Mouse (Mus musculus) frontal cortex, postnatal 14 days (tissue): ENCODE measurements around the gene Rassf10.
"Not testable (repeated sequence)": the region's sequence is repeated elsewhere in the genome, so short reads cannot be mapped to it uniquely, and the experiment has no call there.

Experiments
- DNase-seq, 2 experiments: peaks; one replicate each; pipeline ENCODE4 v3.0.0; 2022; ENCODE audit warnings: low spot score in 2 of 2

Rassf10 gene

DNA sequence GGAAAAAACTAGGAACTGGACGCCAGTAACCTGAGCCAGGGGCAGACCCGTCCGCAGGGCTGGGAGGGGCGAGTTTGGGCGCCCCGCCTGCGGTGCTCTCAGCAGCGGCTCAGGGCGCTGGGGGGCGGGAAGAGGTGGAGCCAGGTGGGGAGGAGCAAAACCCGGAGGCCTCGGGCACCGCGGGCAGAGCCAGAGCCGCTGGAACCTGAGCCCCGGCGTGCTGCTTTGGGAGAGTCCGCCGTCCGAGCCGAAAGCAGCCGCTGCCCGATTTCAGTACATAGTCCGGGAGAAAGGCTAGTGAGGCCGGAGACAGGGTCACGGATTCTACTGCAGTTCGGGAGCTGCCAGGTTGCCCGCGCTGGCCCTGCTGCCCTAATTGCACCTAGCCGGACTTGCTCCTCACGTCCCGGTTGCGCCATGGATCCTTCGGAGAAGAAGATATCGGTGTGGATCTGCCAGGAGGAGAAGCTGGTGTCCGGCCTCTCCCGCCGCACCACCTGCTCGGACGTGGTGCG lies at the start of gene Rassf10:
Gene Rassf10 (plus strand): TSS at position 186 of the 515 bp plus-strand sequence.
- DNase-seq, result peak; percentile 38 to 40

DNA sequence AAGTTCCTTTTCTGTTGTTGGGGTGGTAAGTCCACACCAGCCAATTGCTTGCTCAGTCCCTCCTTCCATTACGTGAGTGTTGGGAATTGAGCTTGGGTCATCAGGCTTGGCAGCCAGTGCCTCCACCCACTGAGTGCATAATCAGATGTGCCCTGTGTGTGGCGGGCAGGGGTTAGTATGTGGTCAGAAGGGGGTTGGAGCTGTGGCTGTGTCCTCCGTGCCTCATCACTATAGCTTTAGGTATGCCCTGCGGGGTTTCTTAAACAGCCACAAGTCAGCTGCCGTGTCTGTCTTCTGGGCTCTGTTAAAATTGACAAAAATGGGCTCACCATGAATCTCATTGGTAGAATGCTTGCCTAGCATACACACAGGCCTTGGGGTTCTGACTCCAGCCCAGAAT lies 46.9 kb upstream of the Rassf10 start:
- DNase-seq, result no peak

DNA sequence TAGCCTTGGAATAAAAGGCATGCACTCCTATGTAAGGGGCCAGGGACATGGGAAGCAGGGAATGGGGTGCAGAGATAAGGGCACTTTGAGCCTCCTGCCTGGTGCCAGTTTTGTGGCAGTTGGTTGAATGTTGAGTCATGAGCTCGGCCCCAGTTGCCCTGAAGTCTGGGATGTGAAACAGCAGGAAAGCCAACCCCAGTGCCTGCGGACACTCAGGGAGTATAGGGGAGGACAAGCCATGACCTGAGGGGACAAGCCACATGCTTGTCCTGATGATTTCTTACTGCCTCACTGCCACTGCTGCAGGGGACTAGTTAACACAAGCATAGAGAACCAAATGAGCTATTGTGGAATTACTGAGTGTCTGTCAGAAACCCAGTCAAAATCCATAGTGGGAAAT lies 46.3 kb upstream of the Rassf10 start:
- DNase-seq, result no peak

DNA sequence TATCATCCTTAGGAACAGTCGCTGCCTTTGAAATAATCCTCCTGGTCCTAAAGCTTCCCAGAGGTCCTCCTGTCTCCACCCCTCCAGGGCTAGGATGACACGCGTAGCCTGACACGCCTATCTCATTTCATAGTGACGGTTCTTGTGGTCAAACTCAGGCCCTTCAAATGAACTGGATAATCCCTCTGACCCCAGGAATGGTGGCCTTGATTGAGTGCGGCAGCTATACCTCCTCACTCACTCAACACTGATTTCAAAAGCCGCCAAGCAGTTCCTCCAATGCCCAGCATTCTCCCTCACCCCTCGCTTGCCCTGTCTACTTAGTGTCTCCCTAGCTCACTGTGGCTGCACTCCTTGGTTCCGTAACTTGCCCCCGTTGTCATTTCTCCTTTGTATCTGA lies 44.6 kb upstream of the Rassf10 start:
- DNase-seq, result no peak

DNA sequence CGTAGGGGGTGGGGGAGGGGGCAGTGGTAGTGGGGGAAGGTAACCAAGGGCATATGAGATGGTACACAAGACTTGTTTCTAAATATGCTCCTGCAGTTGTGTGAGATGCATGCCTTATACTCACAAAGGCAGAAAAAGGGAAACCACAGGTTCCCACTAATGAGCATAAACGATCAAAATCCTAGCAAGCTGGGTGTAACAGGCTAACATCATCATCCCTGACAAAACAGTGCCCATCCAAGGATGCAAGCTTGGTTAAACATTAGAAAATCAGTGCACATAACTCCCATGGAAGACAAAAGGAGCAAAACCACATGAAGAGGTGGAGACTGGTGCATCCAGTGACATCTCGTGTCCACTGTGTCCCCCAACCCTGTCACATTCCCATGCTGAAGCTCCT lies 40.8 kb upstream of the Rassf10 start:
- no peak for DNase-seq

DNA sequence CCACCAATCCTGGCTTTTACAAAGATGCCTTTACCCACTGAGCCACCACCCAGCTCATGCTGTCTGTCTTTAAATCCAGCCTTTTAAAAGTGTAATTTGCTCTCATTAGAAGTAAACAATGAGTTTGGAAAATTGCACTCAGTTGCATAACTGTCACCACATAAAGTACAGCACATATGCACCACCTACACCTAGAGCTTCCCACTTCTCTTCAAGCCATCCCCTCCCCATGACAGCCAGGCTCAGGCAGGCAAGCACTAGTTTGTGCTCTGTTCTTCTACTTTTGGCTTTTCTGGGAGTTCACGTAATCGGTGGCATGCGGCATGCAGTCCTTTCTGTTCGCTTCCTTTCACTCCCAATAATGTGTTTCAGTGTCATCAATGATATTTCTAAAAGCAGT lies 38.2 kb upstream of the Rassf10 start:
- no peak for DNase-seq

DNA sequence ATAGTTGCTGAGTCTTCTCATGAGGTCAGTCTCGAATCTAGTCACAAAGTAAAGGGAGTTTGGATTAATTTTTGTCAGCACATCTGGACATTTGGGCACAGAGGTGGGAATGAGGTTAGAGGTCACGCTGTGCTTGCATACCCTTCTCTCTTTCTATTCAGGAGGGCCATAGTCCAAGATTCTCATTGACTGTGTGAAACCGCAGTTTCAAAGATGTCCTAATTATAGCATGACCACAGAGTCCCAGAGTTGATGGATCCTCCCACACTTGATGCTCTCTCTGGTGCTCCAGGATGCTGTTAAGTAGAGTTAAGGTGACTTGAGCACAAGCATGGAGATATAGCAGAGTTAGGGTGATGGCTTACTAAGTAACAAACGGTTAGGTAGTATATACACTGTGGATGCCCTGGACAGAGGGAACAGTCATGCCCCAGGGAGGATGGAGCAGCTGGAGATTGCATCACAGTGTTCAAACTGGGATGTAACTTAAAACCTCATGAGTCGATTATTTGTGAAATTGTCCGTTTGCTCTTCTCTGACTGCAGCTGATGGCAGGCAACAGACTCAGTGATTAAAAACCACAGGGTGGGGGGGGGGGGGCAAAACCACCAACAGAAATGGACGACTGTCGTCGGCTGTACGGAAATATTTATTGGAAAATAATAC lies 36.0 kb upstream of the Rassf10 start:
- DNase-seq, result no peak

DNA sequence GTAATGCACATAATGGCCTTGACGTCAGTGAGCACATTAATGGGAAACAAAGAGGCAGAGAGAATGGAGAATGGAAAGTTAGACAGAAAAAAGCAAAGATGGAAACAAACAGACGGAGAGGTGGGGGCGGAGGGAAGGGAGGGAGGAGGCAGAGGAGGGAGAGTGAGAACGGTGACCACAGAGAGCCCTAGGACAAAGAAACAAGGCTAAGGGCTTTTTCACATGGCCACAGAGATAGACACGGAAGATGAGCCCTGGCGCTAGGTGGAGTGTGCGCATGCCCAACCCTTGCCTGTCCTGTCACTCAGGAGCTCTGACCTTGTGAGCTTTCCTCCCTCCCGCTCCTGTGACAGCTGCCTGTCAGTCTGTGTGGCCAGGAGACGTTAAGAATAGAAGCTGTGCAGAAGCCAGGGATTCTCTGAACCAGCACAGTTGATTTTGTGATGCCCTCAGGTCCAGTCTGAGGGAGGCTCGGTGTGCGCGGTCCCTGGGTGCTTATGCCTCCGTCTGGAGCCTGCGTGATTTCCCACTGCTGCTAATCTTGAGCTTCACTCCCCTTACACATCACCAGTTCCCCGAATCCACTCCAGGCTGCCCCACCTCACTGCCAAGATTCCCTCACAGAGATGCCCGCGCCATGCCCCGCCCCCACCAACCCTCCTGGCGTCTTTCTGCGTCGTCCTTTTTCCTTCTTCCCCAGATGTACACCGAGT lies 35.3 kb upstream of the Rassf10 start:
- no peak for DNase-seq

DNA sequence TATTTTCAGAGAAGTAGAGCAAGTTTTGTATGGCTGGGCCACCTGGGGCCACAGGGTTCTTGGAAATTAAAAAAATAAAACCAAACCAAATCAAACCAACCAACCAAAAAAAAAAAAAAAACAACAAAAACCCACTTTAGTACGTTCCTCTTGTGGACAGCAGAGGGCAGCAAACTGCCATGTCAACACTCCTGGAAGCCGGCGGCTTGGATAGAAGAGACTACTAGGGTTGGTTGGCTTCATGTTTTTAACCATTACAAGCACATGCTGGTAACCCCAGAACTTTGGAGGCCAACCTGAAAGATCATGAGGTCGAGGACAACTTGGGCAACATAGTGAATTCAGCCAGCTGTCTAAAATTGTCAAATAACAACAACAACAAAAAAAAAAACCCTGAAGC lies 33.9 kb upstream of the Rassf10 start:
- DNase-seq, result peak in 1 of 2 experiments; percentile 39

DNA sequence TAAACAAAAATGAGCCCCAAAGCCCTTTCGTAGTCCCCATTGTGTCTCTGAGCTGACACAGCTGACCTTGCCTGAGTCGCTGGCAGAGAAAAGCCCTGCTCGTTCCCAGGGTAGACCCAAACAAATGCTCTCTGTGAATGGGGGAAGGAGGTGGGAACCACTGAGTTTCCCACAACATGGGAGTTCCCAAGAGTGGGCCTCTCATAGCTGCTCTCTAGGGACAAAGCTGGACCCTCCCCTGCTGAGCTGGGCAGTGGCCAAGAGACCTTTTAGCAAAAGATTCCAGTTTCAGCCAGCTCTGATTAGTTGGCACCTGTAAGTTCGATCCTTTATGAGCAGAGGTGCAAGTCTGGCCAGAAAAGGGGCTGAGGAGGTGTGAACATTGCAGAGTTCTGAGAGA lies 31.0 kb upstream of the Rassf10 start:
- no peak for DNase-seq

DNA sequence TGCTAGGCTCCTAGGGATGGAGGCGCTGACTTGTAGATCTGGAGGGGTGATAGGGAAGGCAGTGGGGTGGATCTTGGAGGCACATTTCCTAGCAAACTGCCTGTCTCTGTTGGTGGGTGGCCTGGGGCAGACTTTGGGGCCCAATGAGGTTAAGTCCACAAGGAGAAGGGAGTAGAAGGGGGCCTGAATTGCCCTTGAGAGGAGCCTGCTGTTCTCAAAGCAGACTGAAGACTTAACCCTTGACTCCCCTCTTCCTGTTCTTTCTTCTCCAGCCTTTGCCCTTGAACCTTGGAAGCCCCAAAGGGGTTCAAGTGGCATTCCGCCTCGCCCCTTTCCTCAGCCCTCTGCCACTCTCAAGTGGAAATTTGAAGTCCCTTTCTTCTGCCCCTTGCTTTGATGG lies 30.1 kb upstream of the Rassf10 start:
- no peak for DNase-seq

DNA sequence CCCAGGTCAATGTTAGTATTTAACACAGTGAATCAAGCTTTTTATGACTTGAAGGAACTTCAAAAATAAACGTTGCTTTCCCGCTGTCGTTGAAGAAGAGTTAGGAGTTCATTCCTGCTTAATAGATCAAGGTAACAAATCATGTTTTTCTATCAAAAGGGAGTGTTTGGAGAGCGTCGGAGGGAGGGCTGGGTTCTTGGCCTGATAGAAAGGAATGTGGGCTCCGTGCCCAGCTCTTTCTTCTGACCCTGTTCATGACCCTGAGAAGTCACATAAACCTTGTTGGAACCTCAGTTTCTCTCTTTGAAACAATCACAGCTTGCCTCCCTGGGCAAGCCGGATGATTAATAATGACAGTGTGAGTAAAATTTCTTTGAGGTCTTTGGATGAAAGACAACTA lies 23.1 kb upstream of the Rassf10 start:
- DNase-seq, result no peak

DNA sequence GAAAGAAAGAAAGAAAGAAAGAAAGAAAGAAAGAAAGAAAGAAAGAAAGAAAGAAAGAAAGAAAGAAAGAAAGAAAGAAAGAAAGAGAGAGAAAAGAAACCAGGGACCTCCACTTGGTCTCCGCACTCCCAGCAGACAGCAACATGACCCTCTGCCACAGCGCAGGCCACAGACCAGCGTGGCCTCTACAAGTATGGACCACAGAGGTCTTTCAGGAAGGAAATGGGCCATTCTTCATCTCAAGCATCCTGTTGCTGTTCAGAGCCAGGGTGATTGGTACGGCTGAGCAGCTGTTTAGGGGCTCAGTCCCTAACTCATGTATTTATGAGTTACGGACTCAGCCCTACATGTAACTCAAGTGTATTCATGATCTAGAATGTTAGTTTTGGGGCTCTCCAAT lies 17.9 kb upstream of the Rassf10 start:
- DNase-seq, result not testable (repeated sequence)

DNA sequence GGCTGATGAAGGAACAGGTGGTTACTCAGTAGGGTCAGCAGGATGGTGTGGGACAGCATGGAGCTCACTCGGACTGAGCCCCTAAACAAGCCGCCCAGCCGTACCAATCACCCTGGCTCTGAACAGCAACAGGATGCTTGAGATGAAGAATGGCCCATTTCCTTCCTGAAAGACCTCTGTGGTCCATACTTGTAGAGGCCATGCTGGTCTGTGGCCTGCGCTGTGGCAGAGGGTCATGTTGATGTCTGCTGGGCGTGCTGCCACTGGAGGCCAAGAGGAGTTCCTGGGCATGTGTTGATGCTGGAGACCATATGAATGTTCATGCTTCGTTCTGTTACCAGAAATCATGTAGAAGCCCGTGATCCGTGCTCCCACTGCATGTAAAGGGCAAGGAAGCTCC lies 16.7 kb upstream of the Rassf10 start:
- DNase-seq, result no peak

DNA sequence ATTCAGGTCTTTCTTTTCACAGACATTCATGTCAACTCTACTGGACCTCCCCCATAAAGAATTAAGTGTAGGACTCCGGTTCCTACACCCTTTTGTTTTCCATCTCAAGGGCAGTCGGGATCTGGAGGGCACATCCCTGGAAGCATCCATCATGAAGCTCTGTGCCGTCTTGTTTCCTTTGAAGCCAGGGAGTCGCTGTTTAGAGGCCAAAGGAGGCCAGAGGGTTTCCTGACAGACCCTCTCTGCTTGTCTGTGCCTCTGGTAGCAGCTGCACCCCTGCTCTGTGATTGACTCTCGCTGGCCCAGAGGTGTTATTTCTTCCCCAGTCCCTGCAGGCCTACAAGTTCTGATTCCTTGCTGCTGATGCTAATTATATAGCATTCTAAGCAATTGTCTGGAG lies 14.8 kb upstream of the Rassf10 start:
- no peak for DNase-seq

DNA sequence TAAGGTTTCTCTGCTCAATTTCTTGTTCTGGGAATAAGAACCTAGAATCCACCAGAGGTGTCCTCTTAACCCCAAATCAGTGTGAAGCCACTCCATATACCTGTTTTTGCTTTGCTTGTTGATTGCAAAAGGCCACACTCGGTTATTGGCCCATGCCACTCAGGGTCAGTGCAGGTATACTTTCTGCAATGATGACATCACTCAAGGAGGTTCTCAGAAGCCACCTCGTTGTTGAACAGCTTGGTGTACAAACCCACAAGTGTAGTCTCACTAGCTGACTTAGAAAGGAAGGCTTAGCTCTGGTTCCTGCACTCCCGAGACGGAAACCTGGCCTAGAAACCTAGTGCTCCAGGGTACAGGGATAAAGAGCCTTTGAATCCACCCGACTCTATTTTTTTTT lies 11.2 kb upstream of the Rassf10 start:
- no peak for DNase-seq

DNA sequence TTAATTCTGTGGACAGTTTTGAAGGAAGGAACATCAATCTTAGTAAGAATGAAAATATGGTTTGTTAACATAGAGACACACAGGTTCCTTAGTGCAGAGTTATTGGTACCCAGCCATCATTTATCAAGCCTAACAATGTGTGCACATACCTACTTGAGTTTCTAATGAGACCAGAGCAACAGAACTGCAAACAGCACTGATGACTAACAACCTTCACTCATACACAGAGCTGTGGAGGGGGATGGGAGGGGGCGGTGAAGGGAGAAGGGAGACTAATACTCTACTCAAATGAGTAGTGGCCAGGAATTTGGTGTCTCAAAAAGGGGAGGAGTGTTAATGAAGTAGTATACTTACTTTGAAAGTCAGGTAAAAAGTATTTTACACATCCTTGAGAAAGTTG lies 10.7 kb upstream of the Rassf10 start:
- no peak for DNase-seq

DNA sequence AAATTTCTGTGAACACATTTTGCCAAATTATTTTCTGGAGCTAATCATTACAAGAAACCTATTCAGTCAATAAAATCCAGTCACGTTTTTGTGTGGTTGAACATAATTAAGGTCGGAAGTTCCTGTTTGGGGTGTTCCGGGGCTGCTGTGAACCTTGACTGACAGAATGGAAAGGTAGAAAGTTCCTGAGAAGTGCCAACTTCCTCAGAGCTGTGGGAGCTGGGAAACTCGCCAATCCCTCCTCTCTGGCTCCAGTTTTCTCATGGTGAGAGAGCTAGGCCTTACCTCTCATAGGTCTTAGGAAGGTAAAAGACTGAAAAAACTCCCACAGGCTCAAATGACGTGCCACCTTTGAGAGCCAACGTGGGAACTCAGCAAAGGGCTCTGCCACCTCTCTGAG lies 7.1 kb upstream of the Rassf10 start:
- DNase-seq, result no peak

DNA sequence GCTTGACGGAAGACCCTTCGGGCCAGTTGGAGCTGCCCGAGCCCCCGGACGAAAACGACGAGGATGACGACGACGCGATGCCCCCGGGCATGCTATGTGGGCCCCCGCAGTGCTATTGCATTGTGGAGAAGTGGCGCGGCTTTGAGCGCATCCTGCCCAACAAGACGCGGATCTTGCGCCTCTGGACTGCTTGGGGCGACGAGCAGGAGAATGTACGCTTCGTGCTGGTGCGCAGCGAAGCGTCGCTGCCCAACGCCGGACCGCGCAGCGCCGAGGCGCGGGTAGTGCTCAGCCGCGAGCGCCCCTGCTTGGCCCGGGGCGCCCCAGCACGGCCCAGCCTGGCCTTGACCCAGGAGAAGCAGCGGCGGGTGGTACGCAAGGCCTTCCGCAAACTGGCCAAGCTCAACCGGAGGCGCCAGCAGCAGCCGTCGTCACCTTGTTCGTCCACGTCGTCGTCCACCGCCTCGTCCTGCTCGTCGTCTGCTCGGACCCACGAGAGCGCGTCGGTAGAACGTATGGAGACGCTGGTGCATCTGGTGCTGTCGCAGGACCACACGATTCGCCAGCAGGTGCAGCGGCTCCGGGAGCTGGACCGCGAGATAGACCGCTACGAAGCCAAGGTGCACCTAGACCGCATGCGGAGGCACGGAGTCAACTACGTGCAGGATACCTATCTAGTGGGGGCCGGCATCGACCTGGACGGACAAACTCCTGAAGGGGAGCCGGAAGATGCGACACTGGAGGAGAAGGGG lies 765 bp downstream of the Rassf10 start:
- no peak for DNase-seq

DNA sequence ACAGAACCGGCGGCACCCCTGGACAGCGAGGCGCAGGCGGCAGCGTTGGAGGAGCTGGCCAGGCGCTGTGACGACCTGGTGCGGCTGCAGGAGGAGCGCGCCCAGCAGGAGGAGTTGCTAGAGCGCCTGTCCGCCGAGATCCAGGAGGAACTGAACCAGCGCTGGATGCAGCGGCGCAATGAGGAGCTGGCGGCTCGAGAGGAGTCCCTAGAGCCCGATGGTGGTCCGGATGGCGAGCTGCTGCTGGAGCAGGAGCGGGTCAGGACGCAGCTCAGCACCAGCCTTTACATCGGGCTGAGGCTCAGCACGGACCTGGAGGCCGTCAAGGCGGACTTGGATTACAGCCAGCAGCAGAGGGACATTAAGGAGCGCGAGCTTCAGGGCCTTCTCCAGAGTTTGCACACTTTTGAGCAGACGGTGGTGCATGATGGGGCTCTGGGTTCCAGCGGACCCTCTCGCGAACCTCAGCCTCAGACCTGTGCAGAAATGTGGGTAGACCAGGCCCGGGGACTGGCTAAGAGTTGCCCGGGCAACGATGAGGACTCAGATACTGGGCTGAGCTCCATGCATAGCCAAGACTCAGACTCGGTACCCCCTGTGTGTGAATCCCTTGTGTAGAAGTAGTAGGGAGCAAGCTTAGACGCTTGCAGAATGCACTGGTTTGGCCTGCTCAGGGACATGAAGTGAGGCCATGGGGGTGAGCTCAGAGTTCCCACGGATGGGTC lies 1.5 kb downstream of the Rassf10 start:
- DNase-seq, result no peak

DNA sequence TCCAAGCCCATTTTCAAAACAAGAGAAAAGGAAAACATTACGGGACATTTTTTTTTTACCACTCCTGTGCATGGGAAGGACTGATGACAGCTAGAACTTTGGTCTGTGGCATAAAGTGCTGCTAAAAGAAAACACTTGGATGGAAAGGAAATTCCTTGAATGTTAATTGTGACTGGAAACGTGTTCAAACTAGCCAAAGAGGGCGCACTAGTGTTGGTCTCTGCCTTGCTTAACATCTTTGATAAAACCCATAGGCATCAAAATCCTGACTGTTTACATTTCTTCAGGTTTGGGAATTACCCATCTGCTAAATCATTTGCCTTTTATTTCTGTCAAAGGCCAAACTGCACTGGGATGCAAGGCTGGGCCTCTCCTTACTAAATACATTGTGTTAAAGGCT lies 2.2 kb downstream of the Rassf10 start:
- DNase-seq, result no peak

DNA sequence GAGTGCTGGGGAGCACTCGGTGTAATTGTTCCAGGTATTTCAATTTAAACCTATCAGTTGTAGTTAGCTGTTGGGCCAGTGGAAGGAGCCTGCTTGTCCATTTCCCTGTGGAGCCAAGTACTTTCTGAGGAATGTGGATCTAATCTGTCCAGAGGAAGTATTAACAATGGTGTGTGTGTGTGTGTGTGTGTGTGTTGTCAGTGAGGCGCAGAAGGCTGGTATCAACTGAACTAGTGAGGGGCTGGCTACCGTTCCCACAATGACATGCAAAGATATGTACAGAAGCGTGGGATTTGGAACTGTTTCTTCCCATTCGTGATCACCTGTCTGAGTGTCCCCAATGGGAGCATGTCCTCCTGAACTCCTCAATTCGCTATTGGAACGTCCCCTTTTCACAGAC lies 3.2 kb downstream of the Rassf10 start:
- no peak for DNase-seq
